Mouse (Mus musculus) embryo, embryonic 11 days (tissue): ENCODE measurements around the gene 1700109H08Rik.
"Not testable (repeated sequence)": the region's sequence is repeated elsewhere in the genome, so short reads cannot be mapped to it uniquely, and the experiment has no call there.

ENCODE experiments used
- DNase-seq: peaks from one replicate; pipeline ENCODE4 v3.0.0-alpha.2; 2015

Gene 1700109H08Rik

GRCm38 (mm10) chr5:3571266-3571665 lies at the start of gene 1700109H08Rik:
TSS of gene 1700109H08Rik (plus strand) at chr5:3571566.
- no peak for DNase-seq

GRCm38 (mm10) chr5:3521741-3522140 lies 49.6 kb upstream of the 1700109H08Rik start:
- DNase-seq, result no peak

GRCm38 (mm10) chr5:3522826-3523225 lies 48.5 kb upstream of the 1700109H08Rik start:
- DNase-seq, result no peak

GRCm38 (mm10) chr5:3527041-3527691 lies 44.2 kb upstream of the 1700109H08Rik start:
- peak; percentile 62 for DNase-seq

GRCm38 (mm10) chr5:3529585-3530189 lies 41.7 kb upstream of the 1700109H08Rik start:
- no peak for DNase-seq

- DNase-seq, result not testable (repeated sequence)
Observed at GRCm38 (mm10) chr5:3532048-3532447, 39.3 kb upstream of the 1700109H08Rik start.

- no peak for DNase-seq
Observed at GRCm38 (mm10) chr5:3536592-3537212, 34.7 kb upstream of the 1700109H08Rik start.

- no peak for DNase-seq
Observed at GRCm38 (mm10) chr5:3538505-3539472, 32.6 kb upstream of the 1700109H08Rik start.

- DNase-seq, result no peak
Observed at GRCm38 (mm10) chr5:3541871-3542270, 29.5 kb upstream of the 1700109H08Rik start.

- peak; percentile 95 for DNase-seq
Observed at GRCm38 (mm10) chr5:3543629-3544479, 27.5 kb upstream of the 1700109H08Rik start, which contains the start of gene Fam133b. TSS of gene Fam133b (plus strand) at chr5:3543833.

- no peak for DNase-seq
Observed at GRCm38 (mm10) chr5:3544480-3544769, 26.9 kb upstream of the 1700109H08Rik start.

GRCm38 (mm10) chr5:3546226-3546625 lies 25.1 kb upstream of the 1700109H08Rik start:
- DNase-seq, result no peak

GRCm38 (mm10) chr5:3551481-3551880 lies 19.9 kb upstream of the 1700109H08Rik start:
- DNase-seq, result no peak

GRCm38 (mm10) chr5:3554198-3554597 lies 17.2 kb upstream of the 1700109H08Rik start:
- DNase-seq, result no peak

GRCm38 (mm10) chr5:3574825-3575224 lies 3.5 kb downstream of the 1700109H08Rik start:
- no peak for DNase-seq

GRCm38 (mm10) chr5:3577939-3578338 lies 6.6 kb downstream of the 1700109H08Rik start:
- no peak for DNase-seq

- DNase-seq, result no peak
Observed at GRCm38 (mm10) chr5:3579066-3579465, 7.7 kb downstream of the 1700109H08Rik start.

GRCm38 (mm10) chr5:3595693-3596398 lies 24.5 kb downstream of the 1700109H08Rik start, which contains the start of gene Pex1:
TSS of gene Pex1 (plus strand) at chr5:3596066.
- peak; percentile 97 for DNase-seq

GRCm38 (mm10) chr5:3596399-3596766 lies 25.0 kb downstream of the 1700109H08Rik start, which contains the start of gene Rbm48:
TSS of gene Rbm48 (minus strand) at chr5:3596585.
- DNase-seq, result peak; percentile 87

- no peak for DNase-seq
Observed at GRCm38 (mm10) chr5:3597171-3597570, 25.8 kb downstream of the 1700109H08Rik start.

- no peak for DNase-seq
Observed at GRCm38 (mm10) chr5:3598766-3599165, 27.4 kb downstream of the 1700109H08Rik start.
